Mouse (Mus musculus) stomach, postnatal 0 days (tissue): Measurements from ENCODE around the gene Swi5. TPM values are rescaled to one million over a fixed set of nuclear protein-coding genes. Genes with fewer than 3 reads are reported as not detected.
A peak's percentile ranks its signal among the peaks of the same experiment; 100 is the strongest.

ENCODE experiments used
- ATAC-seq: fragments of 200-750 bp; cut with Nextera tagmentation; 2 replicates; pipeline ENCODE4 v1.8.0; 2017; ENCODE audit not compliant: low FRiP score, low TSS enrichment
- DNase-seq: peaks from one replicate; pipeline ENCODE4 v3.0.0-alpha.2; 2016; ENCODE audit warnings: low spot score
- H3K27ac ChIP-seq: fragments of 300-500 bp; sonication (generic); replicated peaks from 2 replicates; pipeline ENCODE4 v1.5.1; 2014; ENCODE audit warnings: mild to moderate bottlenecking, control low read depth
- H3K27me3 ChIP-seq: fragments of 300-500 bp; sonication (generic); 2 replicates; pipeline ENCODE4 v1.6.1; 2014; ENCODE audit warnings: low read length; ENCODE audit not compliant: control insufficient read depth, insufficient read depth
- H3K36me3 ChIP-seq: fragments of 300-500 bp; sonication (generic); 2 replicates; pipeline ENCODE4 v1.6.1; 2014; ENCODE audit warnings: low read length, mixed read lengths; ENCODE audit not compliant: control insufficient read depth, insufficient read depth
- H3K4me1 ChIP-seq: fragments of 300-500 bp; sonication (generic); replicated peaks from 2 replicates; pipeline ENCODE4 v1.6.1; 2014; ENCODE audit warnings: antibody characterized with exemption; ENCODE audit not compliant: control insufficient read depth, insufficient read depth
- H3K4me2 ChIP-seq: fragments of 300-500 bp; sonication (generic); replicated peaks from 2 replicates; pipeline ENCODE4 v1.6.1; 2014; ENCODE audit warnings: low read depth, mild to moderate bottlenecking, control low read depth, moderate library complexity
- H3K4me3 ChIP-seq: fragments of 300-500 bp; sonication (generic); 2 replicates; pipeline ENCODE4 v1.5.1; 2014; ENCODE audit warnings: low read depth, low read length, control low read depth
- H3K9ac ChIP-seq: fragments of 300-500 bp; sonication (generic); 2 replicates; pipeline ENCODE4 v1.6.1; 2014; ENCODE audit warnings: mild to moderate bottlenecking, low read length, control low read depth, mixed read lengths
- H3K9me3 ChIP-seq: fragments of 300-500 bp; sonication (generic); 2 replicates; pipeline ENCODE4 v1.6.1; 2016; ENCODE audit warnings: low read length; ENCODE audit not compliant: control insufficient read depth
- CTCF ChIP-seq: IDR thresholded peaks from 2 replicates; pipeline ENCODE4 v1.5.1; 2016; ENCODE audit warnings: antibody characterized with exemption, low read depth, mild to moderate bottlenecking, moderate library complexity
- EP300 ChIP-seq: optimal IDR thresholded peaks from 2 replicates; pipeline ENCODE3; 2016; ENCODE audit warnings: antibody characterized with exemption
- WGBS: fragments of 180-500 bp; shearing (Covaris S2); extraction: QIAGEN DNeasy Blood & Tissue Kit; methylation state at CpG from one replicate; pipeline ENCODE4 v1.1.7; 2014; 5-methylcytosine and 5-hydroxymethylcytosine counted together
- microRNA-seq: library from miRNA; unstranded; fragments of <30 nt; microRNA quantifications from one replicate; pipeline ENCODE4, GENCODE M21; 2016
- polyA plus RNA-seq: library from polyadenylated mRNA; unstranded; fragments of >200 nt; fragmentation: Nextera tagmentation; extraction: Ambion mirVana; gene quantifications from 2 replicates; pipeline ENCODE4 v1.2.1, GENCODE M21; 2015

Swi5 gene
- polyA plus RNA-seq, 1 experiment from 2014 or later: 313 TPM

GRCm38 (mm10) chr2:32238708-32239435, 49.0 kb downstream of the Swi5 start:
- Histone ChIP-seq H3K9ac (no peak overlapping the region), H3K4me3 (no peak overlapping the region), H3K9me3 (no peaks in the 10 kb centered on the region), H3K27ac (no peak overlapping the region), H3K27me3 (no peaks in the 10 kb centered on the region), H3K4me2 (no peak overlapping the region), H3K36me3 (peaks cover under 1% of the 10 kb centered on the region; the same call in 1 of the 2 replicates), H3K4me1 (no peaks in the 10 kb centered on the region)
- no peak for TF ChIP-seq EP300
- TF ChIP-seq CTCF: no peak
- WGBS: 90% methylated on average over 9 of the region's 9 CpGs
- ATAC-seq: no peak
- no peak for DNase-seq

DNA sequence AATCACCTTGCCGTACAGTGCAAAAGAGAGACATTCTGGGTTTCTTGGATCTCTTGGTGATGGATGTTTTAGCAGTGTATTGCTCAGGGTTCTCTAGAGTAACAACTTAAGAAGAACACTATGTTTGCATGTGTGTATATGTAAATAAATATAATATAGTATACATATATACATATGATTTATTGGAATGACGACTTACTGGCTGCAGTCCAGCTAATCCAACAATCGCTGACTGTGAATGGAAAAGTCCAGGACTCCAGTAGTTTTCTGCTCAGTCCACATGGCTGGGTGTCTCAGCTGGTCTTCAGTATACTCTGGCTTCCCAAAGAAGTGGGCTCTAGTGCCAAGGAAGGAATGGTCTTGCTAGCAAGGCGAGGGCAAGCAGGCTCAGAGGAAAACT, 50.3 kb downstream of the Swi5 start:
- Histone ChIP-seq H3K36me3 (0 out of 2 replicates have a peak, but pooled peaks cover 2% of the 10 kb centered on the region), H3K27me3 (no peaks in the 10 kb centered on the region), H3K9ac (no peak overlapping the region; the same call in 1 of the 2 replicates), H3K27ac (no peak overlapping the region), H3K4me2 (peak overlapping the region; percentile 82), H3K9me3 (no peaks in the 10 kb centered on the region), H3K4me1 (no peaks in the 10 kb centered on the region), H3K4me3 (peak overlapping the region; percentile 55)
- 20% methylated on average over 4 of the region's 4 CpGs for WGBS
- ATAC-seq (no peak), DNase-seq (no peak)
- no peak for TF ChIP-seq EP300
- no peak for TF ChIP-seq CTCF

DNA sequence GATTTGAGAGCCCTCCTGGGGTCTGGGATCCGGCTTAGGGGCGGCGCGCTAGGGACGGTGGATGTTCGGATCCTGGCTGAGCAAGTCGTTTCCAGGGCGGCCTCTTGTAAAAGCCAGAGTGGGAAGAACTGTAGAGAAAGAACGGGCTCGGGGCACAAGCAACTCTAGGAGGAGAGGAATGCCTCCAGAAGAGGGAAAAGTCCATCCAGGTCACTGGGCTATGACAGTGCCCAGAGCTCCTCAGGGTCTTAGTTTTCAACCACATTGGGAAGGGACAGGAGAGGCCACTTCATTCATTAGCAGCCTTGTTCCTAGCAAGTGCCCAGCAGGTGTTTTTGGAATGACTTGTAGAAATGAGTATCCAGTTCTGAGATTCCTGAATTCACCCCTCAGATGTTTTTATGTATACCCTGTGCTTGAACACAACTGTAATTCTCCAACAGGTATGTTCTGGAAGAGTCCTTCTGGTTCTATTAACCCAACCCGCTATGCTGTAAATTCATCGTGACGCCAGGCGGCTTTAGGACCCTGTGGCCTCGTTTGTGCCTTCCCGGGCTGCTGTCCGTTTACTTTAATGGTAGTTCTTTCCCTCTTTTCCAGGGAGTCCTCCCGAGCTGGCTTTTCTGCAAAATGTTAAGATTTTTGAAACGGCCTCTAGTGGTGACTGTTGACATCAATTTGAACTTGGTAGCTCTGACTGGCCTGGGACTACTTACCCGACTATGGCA, 51.0 kb downstream of the Swi5 start:
- DNase-seq (peak; percentile 57), ATAC-seq (peak; percentile 30)
- TF ChIP-seq CTCF (peak; percentile 60), EP300 (no peak)
- peak overlapping the region; percentile 74 for H3K9ac ChIP-seq
- peaks cover 2% of the 10 kb centered on the region; the same call in 1 of the 2 replicates for H3K36me3 ChIP-seq
- H3K27ac ChIP-seq: peak overlapping the region; percentile 75
- H3K4me3 ChIP-seq: peak overlapping the region; percentile 55
- WGBS: 0% methylated on average over 20 of the region's 20 CpGs
- no peaks in the 10 kb centered on the region for H3K27me3 ChIP-seq
- peak overlapping the region; percentile 82 for H3K4me2 ChIP-seq
- no peaks in the 10 kb centered on the region for H3K9me3 ChIP-seq
- H3K4me1 ChIP-seq: no peaks in the 10 kb centered on the region

- ATAC-seq: peak; percentile 90
- Histone ChIP-seq H3K9ac (peak within 1 kb of the TSS; percentile 74), H3K36me3 (peaks cover 5% of the 10 kb centered on the region; the same call in 1 of the 2 replicates), H3K4me1 (no peaks in the 10 kb centered on the region), H3K4me3 (peak within 1 kb of the TSS; percentile 55), H3K4me2 (peak within 1 kb of the TSS; percentile 82), H3K9me3 (no peaks in the 10 kb centered on the region), H3K27me3 (no peaks in the 10 kb centered on the region), H3K27ac (peak within 1 kb of the TSS; percentile 84)
- under 1% methylated on average over 54 of the region's 54 CpGs for WGBS
- TF ChIP-seq EP300 (no peak), CTCF (peak; percentile 20)
- peak; percentile 92 for DNase-seq
Observed at GRCm38 (mm10) chr2:32235886-32236759, 51.8 kb downstream of the Swi5 start, which contains the start of gene Pomt1. Gene Pomt1 (plus strand): TSS chr2:32236590.

GRCm38 (mm10) chr2:32235433-32235832, 52.4 kb downstream of the Swi5 start:
- WGBS: 26% methylated on average over 7 of the region's 7 CpGs
- Histone ChIP-seq H3K4me1 (no peaks in the 10 kb centered on the region), H3K9me3 (no peaks in the 10 kb centered on the region), H3K9ac (no peak overlapping the region), H3K4me2 (peak overlapping the region; percentile 82), H3K36me3 (peaks cover 10% of the 10 kb centered on the region), H3K27me3 (no peaks in the 10 kb centered on the region), H3K4me3 (peak overlapping the region; percentile 55), H3K27ac (no peak overlapping the region)
- no peak for DNase-seq
- no peak for TF ChIP-seq EP300
- no peak for TF ChIP-seq CTCF
- ATAC-seq: no peak

Small RNA genes lying within 50 kb of the gene (microRNA-seq; reads per million reads assigned to microRNA genes)
- gene Gm23363: not detected
- 428 reads per million, percentile 63 among the genes with 10 or more reads in this experiment for gene Mir199b

Other genes starting within 250 kb of the Swi5 start
- gene Fam78a, start 203.2 kb downstream of the Swi5 start, polyA plus RNA-seq: 0.46 and 0.67 TPM in 2 replicates
- gene Plpp7, start 192.5 kb downstream of the Swi5 start, polyA plus RNA-seq: 2.6 and 2.8 TPM in 2 replicates
- 18.7 and 21.6 TPM in 2 replicates for gene Prrc2b, start 137.0 kb downstream of the Swi5 start, polyA plus RNA-seq
- 6.2 and 6.9 TPM in 2 replicates for gene Pomt1, start 51.5 kb downstream of the Swi5 start, polyA plus RNA-seq
- 32.2 and 34.8 TPM in 2 replicates for gene Uck1, start 27.9 kb downstream of the Swi5 start, polyA plus RNA-seq
- 18.1 and 18.5 TPM in 2 replicates for gene Golga2, start 691 bp downstream of the Swi5 start, polyA plus RNA-seq
- gene Ciz1, start 64.3 kb upstream of the Swi5 start, polyA plus RNA-seq: 14.0 and 16.1 TPM in 2 replicates
- gene Dnm1, start 65.3 kb upstream of the Swi5 start, polyA plus RNA-seq: 5.6 and 6.2 TPM in 2 replicates
- 85.0 and 90.1 TPM in 2 replicates for gene 1110008P14Rik, start 93.9 kb upstream of the Swi5 start, polyA plus RNA-seq
- gene Lcn2, start 100.2 kb upstream of the Swi5 start, polyA plus RNA-seq: 1.8 TPM in 2 replicates
- 31.6 and 33.0 TPM in 2 replicates for gene Ptges2, start 107.8 kb upstream of the Swi5 start, polyA plus RNA-seq
- gene Naif1, start 162.4 kb upstream of the Swi5 start, polyA plus RNA-seq: 2.5 and 2.6 TPM in 2 replicates
- gene Slc25a25, start 163.4 kb upstream of the Swi5 start, polyA plus RNA-seq: 11.1 and 11.5 TPM in 2 replicates
- gene Fam102a, start 247.3 kb upstream of the Swi5 start, polyA plus RNA-seq: 16.6 and 20.2 TPM in 2 replicates